Mouse (Mus musculus) T-helper 17 cell (primary cell): ENCODE measurements around the gene Lyzl6.

Experiments
- in situ Hi-C, 2 experiments: fragments of 300-600 bp; cut with MboI, MseI; formaldehyde crosslinking; loops; 1 replicate in 1 of 2; 2 replicates in 1 of 2; pipeline ENCODE4 v1.15.1; 2025; ENCODE audit warnings: high pct_unique_total_duplicates in 2 of 2

Lyzl6 gene

GRCm38 (mm10) chr11:103646301-103646700, 7.6 kb upstream of the Lyzl6 start:
- in situ Hi-C loops, result loop anchor here in 1 of 2 experiments (10.0 kb wide), 1 partner anchor 268 kb away; no protein-coding TSS in a partner anchor

- in situ Hi-C loops, result loop anchor here in 1 of 2 experiments (10.0 kb wide), 1 partner anchor 269 kb away; no protein-coding TSS in a partner anchor
Observed at GRCm38 (mm10) chr11:103645731-103646130, 7.0 kb upstream of the Lyzl6 start.

- in situ Hi-C loops, result loop anchor here in 1 of 2 experiments (10.0 kb wide), 1 partner anchor 272 kb away; no protein-coding TSS in a partner anchor
Observed at GRCm38 (mm10) chr11:103643211-103643610, 4.5 kb upstream of the Lyzl6 start.

GRCm38 (mm10) chr11:103639407-103639946, 787 bp upstream of the Lyzl6 start:
- in situ Hi-C loops, result loop anchor here in 1 of 2 experiments (5.0 kb wide), 1 partner anchor 113 kb away; no protein-coding TSS in a partner anchor

GRCm38 (mm10) chr11:103636261-103636660, 2.4 kb downstream of the Lyzl6 start:
- in situ Hi-C loops, result loop anchor here in 1 of 2 experiments (5.0 kb wide), 1 partner anchor 116 kb away; no protein-coding TSS in a partner anchor

- in situ Hi-C loops, result loop anchor here in 1 of 2 experiments (5.0 kb wide), 1 partner anchor 117 kb away; no protein-coding TSS in a partner anchor
Observed at GRCm38 (mm10) chr11:103635481-103635880, 3.2 kb downstream of the Lyzl6 start.

GRCm38 (mm10) chr11:103634806-103635205, 3.9 kb downstream of the Lyzl6 start:
- in situ Hi-C loops, result loop anchor here in 1 of 2 experiments (5.0 kb wide), 1 partner anchor 117 kb away; no protein-coding TSS in a partner anchor

- in situ Hi-C loops, result no loop called here
Observed at GRCm38 (mm10) chr11:103627453-103627852, 11.2 kb downstream of the Lyzl6 start.

- in situ Hi-C loops, result no loop called here
Observed at GRCm38 (mm10) chr11:103621040-103621439, 17.6 kb downstream of the Lyzl6 start, which contains the start of gene Gm884. Gm884 (minus strand) TSS chr11:103621140.

- in situ Hi-C loops, result no loop called here
Observed at GRCm38 (mm10) chr11:103610772-103611171, 27.9 kb downstream of the Lyzl6 start.

GRCm38 (mm10) chr11:103606611-103607010, 32.1 kb downstream of the Lyzl6 start:
- in situ Hi-C loops, result no loop called here
